8 mouse cellular contexts compared by ENCODE assay signal in the genomic region with DNA sequence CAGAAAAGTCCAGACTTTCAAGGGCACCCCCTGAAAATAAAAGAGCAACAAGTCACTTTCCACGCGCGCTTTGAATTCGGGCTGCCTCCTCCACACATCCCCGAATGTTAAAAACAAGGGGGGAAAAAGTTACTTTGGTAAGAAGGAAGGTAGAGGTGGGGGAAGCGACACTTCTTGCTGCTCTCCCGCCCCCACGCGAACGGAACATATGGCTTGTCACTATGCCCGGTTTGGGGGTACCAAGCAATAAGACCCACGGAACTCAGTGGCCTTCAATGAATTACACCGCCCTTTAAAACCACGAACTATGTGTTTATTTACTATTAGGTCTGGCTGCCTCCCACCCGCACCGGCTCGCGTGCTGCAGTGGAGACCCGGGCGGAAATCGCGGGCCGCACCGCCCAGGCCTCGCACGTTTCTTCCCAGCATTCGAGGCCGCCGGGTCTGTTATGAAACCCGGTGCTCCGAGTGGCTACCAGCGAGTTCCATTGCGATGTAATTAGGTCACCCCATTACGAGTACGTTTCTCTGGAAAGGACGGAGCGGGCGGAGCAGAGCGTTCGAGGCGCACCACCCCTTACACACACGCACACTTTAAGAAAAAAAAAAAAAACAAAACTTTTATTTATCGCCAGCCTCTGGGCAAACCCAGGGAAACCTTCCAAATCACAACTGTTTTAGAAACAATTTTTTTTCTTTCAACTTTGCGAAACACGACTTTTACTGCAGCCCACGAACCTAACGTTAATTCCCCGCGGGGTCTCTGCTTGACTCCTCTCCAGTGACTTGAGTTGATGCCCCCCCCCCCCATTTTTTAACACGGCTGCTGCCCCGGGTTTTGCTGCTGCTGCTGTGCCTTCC. TPM values are rescaled to one million over a fixed set of nuclear protein-coding genes. Genes with fewer than 3 reads are reported as not detected.
DNase-seq lines count a peak whose midpoint lies in the region; ATAC-seq lines count a peak whose summit lies in the region.

No protein-coding gene starts in this region.

- H3K27ac ChIP-seq in hindbrain, embryonic 11.5 days (ENCODE audit: low read depth, low read length) = peak overlapping the region; percentile 92

- peak overlapping the region; percentile 91 for H3K4me2 ChIP-seq in hindbrain, embryonic 11.5 days (replicated peaks; ENCODE audit: low read depth, low read length)

- no peaks in the 10 kb centered on the region for H3K36me3 ChIP-seq in hindbrain, embryonic 11.5 days (ENCODE audit: control insufficient read depth, insufficient read depth, low read length)

- H3K4me3 ChIP-seq in hindbrain, embryonic 11.5 days (ENCODE audit: low read depth, low read length) = peak overlapping the region; percentile 78

- under 1% methylated on average over 51 of the region's 51 CpGs for WGBS in hindbrain, embryonic 11.5 days

- DNase-seq in T-cell, adult 2 months (ENCODE audit: low spot score) = peak; percentile 74
- peak; percentile 74 for DNase-seq in cerebellum, adult 9-11 months
- peak; percentile 73 for DNase-seq in hindbrain, embryonic 11.5 days (ENCODE audit: low spot score)
- peak; percentile 44 for DNase-seq in left cerebral cortex, postnatal 4 days
- DNase-seq in right cerebral cortex, postnatal 4 days = peak; percentile 30
- DNase-seq in yolk sac, embryonic 10.5 days (ENCODE audit: low spot score) = peak; percentile 68

- ATAC-seq in frontal cortex, adult (ENCODE audit: low TSS enrichment) = peak; percentile 29; the same call in 1 of the 2 replicates
- ATAC-seq in hindbrain, embryonic 11.5 days (ENCODE audit: low FRiP score) = no peak
- peak; percentile 13; the same call in 1 of the 2 replicates for ATAC-seq in megakaryocyte-erythroid progenitor cell, adult 5-6 weeks (replicated peaks; ENCODE audit: low FRiP score, low TSS enrichment, poor library complexity, severe bottlenecking)

- H3K9me3 ChIP-seq in hindbrain, embryonic 11.5 days (ENCODE audit: control insufficient read depth, low read length) = no peaks in the 10 kb centered on the region

- peaks cover 2% of the 10 kb centered on the region; the same call in 1 of the 2 replicates for H3K4me1 ChIP-seq in hindbrain, embryonic 11.5 days (replicated peaks; ENCODE audit: control insufficient read depth, insufficient read depth, low read length)

- intact Hi-C loops in left cerebral cortex, postnatal 4 days (cut with DNase I) = no loop called here

- H3K9ac ChIP-seq in hindbrain, embryonic 11.5 days (ENCODE audit: low read depth, low read length) = peak overlapping the region; percentile 78

- H3K27me3 ChIP-seq in hindbrain, embryonic 11.5 days (ENCODE audit: control insufficient read depth, insufficient read depth, low read length) = peaks cover 8% of the 10 kb centered on the region

RNA-seq across cellular contexts. Expression of a gene that starts 1.4 kb away (rescaled TPM):
- polyA plus RNA-seq in hindbrain, embryonic 11.5 days (2014; fragmentation: Nextera tagmentation; extraction: Ambion mirVana) = 112 and 127 TPM in 2 replicates
- total RNA-seq in left cerebral cortex, postnatal 4 days (2021) = 10 to 100 TPM; 47.2 to 54.4 TPM
- 76.1 and 121 TPM in 2 replicates for total RNA-seq in megakaryocyte-erythroid progenitor cell, adult 5-6 weeks (2014; fragmentation: Nextera tagmentation)
- total RNA-seq in megakaryocyte-erythroid progenitor cell, adult 5-6 weeks (2017) = 12.4 and 18.5 TPM in 2 replicates
